Mouse (Mus musculus) bone marrow, adult 2 months (tissue): ENCODE data around the gene Dnaaf2.

Source experiments
- CTCF ChIP-seq: fragments of 200-500 bp; IDR thresholded peaks from 2 replicates; pipeline ENCODE4 v1.5.1; 2011; ENCODE audit warnings: low read length, control low read depth; ENCODE audit not compliant: control insufficient read depth, insufficient read depth
- POLR2A ChIP-seq: fragments of 200-500 bp; IDR thresholded peaks from 2 replicates; pipeline ENCODE4 v1.6.1; 2011; ENCODE audit warnings: low read depth, mild to moderate bottlenecking, control low read depth, low read length, borderline replicate concordance; ENCODE audit not compliant: control insufficient read depth

DNA sequence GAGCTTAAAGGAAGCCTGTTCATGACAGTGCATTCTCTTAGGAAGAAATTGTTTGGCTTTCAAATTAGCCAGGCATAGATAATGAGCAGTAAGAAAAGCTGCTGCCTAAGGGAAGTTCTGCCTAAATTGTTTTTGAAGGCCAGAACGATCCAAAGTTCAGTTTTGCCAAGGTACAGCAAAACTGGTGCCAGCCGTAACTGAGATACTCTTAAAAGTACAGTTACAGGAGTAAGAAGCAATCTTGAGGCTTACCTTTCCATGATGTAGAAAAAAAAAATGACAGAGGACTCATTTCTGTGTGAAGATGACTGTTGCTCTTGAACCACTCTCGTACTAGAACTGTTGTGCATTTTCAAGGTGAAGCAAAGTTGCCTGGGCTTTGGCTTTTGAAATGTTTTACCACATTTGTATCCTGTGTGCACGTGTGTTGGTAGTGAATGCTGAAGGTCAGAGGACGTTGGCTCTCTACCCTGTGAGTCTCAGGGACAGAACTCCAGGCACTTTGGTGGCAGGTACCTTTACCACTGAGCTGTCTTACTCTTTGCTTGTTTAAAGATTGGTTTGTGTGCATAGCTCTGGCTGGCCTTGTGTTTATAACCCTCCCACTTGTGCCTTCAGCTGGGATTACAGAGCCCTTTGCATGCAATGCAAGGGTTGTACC lies 11.3 kb downstream of the Dnaaf2 start:
- TF ChIP-seq CTCF (no peak), POLR2A (no peak)
